Mouse (Mus musculus) intestine, embryonic 15.5 days (tissue): Measurements from ENCODE around the gene Nrde2. TPM values are rescaled to one million over a fixed set of nuclear protein-coding genes. Genes with fewer than 3 reads are reported as not detected.

Experiments
- polyA plus RNA-seq: library from polyadenylated mRNA; unstranded; fragments of >200 nt; fragmentation: Nextera tagmentation; extraction: Ambion mirVana; gene quantifications from 2 replicates; pipeline ENCODE4 v1.2.1, GENCODE M21; 2015

The Nrde2 gene
- polyA plus RNA-seq, 1 experiment from 2014 or later, result 12.1 TPM

Other genes with a start within 250 kb of the Nrde2 start
- gene Kcnk13, start 195.2 kb downstream of the Nrde2 start, polyA plus RNA-seq, result 0.53 and 0.72 TPM in 2 replicates
- gene Psmc1, start 49.5 kb downstream of the Nrde2 start, polyA plus RNA-seq, result 228 and 235 TPM in 2 replicates
- 2,249 and 2,526 TPM in 2 replicates for gene Calm1, start 39.8 kb upstream of the Nrde2 start, polyA plus RNA-seq